Mouse (Mus musculus) embryo, embryonic 9.5 days (tissue): Measurements from ENCODE around the gene Me1.
A peak's percentile ranks its signal among the peaks of the same experiment; 100 is the strongest.

ENCODE experiments used
- DNase-seq: peaks from one replicate; pipeline ENCODE4 v3.0.0-alpha.2; 2017; ENCODE audit errors: extremely low spot score

The Me1 gene

DNA sequence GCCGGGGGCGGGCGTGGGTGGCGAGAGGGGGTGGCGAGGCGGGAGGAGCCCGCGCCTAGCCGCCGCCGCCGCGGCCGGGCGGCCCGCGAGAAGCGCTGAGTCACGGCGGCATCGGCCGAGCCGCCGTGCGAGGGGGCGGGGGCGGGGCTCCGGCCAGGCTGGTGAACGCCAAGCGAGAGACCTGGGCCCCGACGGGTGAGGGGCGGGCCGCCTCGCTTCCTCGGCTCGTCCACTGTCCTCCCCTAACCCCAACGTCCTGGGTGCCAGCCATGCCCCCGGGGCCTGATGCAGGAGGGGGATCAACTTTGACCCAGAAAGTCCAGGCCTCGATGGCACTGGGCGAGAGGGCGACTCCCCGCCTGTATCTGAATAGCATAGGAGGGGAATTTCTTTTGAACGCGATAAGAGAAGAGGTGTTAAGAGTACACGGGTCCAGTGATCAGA lies at the start of gene Me1:
Gene Me1, minus strand, starts transcription at position 136 of the 444 bp plus-strand sequence.
- peak; percentile 60 for DNase-seq

DNA sequence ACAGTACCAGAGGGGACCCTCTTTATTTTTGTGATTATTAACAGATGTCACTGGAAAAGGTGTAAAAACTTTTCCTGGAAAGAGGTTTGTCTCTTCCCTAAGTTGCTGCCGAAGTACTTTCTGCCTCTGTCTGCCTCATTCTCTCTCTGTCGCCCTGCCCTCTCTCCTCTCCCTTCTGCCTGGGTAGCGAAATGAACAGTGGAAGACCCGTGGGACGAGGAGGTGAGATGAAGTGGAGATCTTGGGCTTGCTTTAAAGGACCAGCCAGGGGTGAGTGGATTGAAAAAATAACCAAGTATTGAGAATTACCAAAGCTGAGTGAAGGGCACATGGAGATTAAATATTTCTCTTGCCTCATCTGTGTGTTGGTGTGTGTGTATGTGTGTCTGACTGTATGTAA lies 48.3 kb upstream of the Me1 start:
- no peak for DNase-seq

DNA sequence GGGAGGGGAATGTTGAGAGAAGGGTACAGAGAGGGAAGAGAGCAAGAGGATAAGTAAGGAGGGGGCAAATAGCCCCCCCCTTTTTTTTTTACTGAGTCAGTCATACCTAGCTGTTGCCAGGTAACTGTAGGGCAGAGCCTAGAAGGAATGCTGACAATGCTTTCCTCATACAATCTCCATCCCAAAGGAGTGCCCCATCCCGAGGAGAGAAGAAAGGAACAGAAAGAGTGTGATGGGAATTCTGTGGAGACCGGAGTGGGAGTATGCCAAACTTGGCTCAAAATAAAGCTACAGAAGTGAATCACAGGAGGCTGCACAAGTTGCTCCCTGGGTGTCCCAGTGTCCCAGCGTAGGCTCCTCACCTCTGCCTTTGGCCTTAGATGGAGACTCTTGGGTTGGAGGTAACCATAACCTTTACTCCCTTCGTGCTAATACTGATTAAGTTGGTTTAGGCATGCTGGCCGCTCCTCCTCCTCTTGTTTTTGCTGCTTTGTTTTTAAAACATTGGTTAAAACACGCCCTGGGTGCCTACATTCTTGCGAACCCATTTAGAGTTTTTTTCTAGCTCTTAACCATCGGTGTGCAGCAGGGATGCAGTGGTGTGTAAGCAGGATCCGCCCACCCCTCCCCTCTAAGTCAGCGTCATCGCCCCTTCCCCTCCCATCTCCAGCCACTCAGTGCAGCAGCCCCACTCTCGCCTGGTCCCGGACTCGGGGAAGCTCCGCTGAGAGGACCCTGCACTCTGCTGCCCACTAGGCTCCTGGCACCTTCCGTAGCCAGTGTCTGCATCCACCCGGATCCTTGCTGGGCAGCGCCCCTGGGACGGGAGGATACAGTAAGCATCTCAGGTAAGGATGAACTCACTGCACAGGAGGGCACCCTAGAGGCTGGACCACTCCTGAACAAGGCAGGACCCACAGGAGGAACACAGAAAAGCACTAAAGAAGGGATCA lies 47.5 kb upstream of the Me1 start, which contains the start of gene Prss35:
Gene Prss35, plus strand, starts transcription at position 691 of the 953 bp plus-strand sequence.
- DNase-seq = peak; percentile 57

DNA sequence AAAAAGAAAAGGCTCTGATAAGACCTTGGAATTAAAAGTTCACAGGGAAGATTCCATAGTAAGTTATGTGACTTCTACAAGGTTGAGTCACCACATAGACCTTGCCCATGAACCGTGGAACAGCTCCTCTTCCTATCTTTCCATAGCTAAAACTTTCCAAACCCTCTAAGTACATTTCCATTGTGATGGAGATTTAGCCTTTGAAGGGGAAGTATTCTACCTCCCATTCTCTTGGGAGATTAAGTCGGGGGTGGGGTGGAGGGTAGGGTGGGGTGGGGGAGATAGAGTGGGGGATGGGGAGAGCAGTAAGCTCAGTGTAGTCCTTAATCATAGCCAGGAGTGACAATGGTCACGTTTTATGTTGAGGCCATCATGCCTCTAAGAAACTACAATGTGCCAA lies 44.2 kb upstream of the Me1 start:
- no peak for DNase-seq

DNA sequence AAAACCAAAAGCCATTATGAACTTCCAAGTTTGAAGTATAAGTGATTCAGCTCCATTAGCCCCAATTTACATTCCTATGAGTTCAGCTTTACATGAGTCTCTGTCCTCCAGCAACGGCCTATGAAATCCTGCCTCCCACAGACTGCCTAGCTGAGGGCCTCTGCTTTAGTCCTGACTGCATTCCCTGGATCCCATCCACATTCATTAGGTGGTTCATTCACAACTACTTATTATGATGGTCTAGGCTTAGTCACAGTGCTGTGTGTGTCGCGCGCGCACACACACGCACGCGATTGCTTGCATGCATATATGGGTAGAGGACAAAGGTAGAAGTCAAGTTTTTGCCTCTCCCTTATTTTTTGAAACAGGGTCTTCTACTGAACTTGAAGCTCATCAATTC lies 43.0 kb upstream of the Me1 start:
- DNase-seq = no peak

DNA sequence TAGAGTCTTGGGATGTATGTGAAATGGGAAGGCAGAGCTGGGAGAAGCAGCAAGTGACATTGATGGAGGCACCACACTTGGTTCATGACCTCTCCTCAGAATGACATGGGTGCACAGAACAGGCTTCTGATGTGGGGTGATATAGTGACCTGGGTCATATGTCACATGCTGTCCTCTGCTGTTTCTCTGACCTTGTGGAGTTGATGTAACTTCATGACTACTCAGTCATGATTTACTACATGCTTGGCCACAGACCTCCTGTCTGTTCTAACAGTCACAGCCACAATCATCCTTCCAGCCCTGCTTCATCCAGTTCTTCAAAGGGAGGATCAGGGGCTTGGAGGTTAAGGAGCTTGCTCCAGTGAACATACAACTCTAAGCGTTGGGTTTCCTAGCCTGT lies 42.3 kb upstream of the Me1 start:
- no peak for DNase-seq

DNA sequence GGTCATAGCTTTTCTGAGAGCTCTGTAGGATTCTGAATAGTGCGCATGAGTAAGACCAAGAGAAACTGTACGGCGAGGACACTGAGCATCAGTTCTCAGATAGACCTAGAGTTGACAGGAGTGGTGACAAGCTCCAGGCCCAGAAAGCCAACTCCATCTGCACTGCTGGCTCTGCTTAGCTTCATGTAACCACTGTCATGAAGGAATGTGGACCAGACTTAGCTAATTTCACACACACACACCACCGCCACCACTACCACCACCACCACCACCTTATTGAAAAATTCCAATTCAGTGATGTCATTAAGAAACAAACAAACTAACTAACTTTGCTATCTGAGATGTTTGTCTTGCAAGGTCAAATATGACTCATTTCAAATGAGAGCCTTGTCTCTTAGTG lies 41.2 kb upstream of the Me1 start:
- no peak for DNase-seq

DNA sequence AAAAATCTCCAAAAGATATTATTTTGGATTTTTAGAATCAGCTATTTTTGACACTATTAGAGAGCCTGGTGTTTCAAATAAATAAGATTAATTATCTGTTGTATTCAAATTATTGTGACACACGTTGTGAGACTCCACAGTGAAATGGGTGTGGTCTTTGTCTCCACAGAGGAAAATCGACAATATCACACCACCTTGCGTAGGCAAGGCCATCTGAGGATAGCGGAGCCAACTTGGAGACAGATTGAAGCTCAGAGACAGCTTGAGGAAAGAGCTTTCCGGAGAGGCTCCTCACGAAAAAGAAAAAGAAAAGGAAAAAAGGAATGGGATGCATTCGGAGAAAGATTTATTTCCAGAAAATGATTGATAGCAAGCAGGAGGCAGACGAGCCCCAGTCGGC lies 39.0 kb upstream of the Me1 start:
- DNase-seq = no peak

DNA sequence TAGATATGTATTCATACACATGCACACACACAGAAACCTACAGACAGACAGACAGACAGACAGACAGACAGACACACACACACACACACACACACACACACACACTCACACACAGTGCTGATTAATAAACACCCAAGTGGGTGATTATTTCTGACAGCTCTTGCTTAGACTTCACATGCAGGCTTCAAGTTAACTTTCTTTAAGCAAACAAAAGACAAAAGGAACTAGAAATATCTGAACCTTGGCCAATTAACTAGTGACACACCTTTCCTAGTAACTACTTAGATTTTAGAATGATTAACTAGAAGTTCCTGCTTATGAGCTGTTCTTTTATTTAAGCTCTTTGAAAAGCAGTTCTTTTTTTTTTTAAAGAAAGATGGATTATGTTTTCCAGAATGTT lies 38.6 kb upstream of the Me1 start:
- DNase-seq = no peak

DNA sequence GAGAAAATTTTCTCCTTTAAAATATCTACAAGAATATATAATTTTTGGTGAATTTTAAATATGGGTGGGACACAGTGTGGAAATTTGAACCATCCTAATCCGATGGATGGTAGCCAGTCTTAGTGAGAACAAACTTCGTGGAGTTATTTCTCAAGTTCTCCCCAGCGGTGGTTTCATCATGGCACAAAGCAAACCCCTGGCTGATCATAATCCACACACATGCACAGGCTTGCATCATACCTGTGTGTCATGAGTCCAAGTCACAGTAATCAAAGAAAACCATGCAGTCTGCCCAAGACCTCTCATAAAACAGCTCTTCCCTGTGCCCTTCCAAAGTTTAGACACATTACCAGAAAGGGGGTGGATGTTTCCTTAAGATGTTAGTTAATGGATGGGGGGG lies 34.1 kb upstream of the Me1 start:
- no peak for DNase-seq

DNA sequence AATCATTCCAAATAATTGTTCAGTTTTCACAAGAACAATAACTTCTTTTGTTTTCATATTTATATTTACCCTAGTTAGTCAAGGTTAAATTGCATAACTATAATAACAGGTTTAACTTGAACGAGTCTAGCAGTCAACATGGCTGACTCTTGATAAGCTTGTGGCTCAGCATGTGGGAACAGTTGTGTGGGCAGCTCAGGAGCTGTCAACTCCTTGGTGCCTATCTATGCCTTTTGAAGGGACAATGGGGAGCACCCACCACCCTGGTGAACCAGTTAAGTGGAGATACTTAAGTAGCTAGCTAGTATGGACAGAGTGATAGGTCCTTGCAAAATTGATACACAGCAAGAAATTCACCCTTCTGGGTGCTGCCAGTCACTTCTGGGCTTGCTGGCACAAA lies 33.3 kb upstream of the Me1 start:
- DNase-seq = no peak

DNA sequence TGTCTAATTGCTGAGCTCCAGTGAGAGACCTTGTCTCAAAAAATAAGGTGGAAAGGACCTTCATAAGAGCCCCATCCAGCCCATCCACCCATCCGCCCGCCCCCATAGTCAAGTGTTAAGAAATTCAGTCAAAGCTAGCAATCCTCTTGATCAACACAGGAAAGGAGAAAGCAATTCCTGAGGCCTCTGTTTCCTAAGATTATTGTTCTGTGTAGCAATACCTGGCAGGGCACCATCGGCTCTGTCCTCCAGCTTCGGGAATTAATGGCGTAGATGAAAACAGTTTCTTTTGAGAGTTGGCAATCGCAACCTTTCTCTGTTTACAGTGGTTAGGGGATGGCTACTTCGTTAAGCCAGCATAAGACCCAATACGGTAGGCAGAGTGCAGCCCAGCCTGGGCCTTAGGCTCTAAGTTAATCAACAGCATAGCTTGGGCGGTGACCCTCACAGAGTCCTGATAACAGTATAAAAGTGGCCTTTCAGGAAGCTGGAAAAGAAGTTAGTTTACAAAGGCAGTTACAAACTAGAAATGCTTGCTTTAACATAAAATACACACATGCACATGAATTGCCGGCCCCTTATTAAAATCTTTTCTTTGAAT lies 32.6 kb upstream of the Me1 start:
- DNase-seq = no peak

DNA sequence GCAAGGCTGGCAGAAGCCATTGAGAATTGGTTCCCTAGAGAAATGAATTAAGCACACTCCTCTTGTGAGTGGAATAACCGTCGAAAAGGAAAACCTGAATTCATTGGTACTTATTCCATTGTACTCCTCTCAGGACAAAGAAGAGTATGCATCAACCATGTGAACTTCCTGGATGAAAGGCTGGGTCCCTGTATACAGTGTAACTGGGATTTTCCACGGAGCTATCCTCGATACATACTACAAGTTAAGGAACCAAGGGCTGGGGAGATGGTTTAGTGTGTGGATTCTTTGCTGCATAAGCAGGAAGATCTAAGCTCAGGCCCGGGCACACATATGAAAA lies 30.6 kb upstream of the Me1 start:
- DNase-seq = no peak

DNA sequence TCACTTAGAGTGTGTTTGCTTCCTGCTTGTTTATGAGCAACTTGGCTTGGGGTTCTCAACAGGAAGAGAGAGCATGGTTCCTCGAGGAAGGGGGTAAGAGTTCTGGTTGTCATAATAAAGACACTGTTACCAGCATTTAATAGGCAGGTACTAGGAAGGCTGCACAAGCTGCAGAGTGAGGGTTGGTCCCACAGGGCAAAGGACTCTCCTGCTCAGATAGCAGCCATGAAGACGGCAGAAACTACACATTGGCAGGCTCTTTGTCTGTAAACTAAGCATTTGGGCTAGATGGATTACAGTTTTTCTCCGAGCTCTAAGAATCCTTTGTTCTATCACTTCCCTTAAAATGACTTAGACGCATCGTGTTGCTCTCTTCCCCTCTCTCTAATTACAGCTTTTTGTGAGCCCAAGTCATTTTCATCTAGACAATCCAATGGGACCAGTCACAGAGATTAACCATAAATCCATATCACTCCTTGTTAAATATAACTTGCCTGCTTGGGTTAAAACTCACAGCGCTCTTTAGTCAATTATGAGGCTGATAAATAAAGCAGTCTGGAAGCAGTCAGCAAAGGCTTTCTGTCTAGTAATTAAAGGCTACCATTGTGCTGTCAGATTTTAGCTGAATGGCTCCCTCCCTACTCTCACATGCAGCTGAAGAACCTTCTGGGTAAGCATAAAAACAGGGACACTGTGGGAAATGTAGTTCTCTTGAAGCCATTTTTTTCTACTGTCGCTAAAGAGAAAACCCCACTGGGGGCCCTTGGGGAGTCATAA lies 30.0 kb upstream of the Me1 start:
- DNase-seq = no peak

DNA sequence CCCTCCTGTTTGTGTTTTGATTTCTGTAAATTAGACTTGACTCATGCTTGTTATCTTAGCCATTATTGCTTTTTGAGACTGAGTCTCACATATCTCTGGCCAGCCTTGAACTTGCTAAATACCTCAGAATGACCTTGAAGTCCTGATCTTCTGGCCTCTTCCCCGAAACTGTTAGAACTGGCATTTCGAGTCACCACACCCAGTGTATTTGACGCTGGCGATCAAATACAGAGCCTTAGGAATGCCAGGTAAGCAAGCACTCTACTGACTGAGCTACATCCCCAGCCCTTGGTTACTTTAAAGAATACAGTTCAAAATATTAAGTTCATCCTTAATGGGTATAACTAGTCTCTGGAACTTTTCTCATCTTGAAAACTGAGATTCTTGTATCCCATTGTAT lies 29.3 kb upstream of the Me1 start:
- no peak for DNase-seq

DNA sequence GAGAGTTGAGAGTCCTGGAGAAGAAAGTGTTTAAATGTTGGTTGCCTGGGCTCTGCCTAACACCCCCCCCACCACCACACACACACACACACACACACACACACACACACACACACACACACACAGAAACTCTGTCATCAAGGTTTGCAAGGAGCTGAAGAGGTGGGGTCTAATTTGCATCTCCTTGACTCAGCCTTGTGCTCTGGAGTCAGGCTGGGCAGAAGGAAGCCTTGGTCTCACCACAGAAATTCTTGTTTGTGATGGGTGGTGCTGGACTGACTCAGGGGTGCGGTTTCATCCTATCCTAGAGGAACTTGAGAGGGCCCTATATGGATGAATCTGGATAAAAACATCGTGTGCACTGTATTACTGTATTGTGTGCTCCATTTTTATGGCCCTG lies 25.0 kb upstream of the Me1 start:
- no peak for DNase-seq

DNA sequence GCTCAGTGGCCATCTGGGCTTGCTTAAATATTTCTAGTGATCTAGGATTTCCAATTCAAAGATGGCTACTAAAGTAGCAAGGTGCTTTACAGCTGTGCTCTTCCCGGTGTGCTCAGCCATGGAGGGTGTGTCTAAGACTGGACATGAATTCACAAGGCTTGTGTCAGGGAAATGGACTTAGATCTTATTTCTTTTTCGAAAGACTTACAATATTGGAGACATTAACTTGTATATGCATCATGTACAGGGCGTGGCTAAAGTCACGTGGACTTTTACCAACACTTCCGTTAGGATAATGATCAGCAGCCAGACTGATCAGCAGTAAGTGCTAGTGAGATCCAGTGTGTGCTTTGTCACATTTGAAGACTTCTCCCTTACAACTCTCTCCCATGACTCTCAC lies 24.5 kb upstream of the Me1 start:
- DNase-seq = no peak

DNA sequence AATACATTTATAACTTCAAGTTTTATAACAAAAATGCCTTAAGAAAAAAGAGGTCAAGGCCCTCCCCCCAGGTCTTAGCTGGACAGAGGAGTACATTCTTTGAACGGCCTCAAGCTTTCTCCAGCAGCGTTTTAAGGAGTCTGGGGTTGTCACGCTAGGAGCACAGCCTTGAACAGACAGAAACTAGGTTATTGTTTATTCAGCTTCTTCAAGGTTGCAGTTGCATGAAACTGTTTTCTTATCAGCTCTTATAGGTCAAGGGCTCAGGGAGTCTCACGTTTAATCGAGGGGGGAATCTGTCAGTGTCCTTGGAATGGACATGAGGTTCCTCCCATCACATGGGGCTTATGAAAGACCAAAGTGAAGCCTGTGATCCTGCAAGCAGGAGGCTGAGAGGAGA lies 21.4 kb upstream of the Me1 start:
- DNase-seq = no peak

DNA sequence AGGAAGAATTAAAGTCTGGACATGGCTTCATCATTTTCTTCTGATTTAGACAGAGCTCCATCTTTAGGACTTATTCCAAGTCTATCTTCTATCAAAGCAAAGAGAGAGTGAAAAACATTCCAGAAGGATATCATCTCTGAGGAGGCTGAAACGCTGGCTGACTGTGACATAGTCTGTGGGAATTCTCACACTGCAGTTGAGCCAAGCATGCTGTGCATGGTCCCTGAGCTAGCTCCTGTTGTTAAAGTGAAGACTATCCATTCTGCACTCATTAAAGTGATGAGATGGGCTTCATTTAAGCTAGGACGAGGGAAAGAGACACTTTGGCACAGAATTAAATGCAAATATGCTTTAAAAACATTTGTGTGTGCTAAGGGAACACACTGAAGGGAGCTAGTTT lies 20.8 kb upstream of the Me1 start:
- no peak for DNase-seq

DNA sequence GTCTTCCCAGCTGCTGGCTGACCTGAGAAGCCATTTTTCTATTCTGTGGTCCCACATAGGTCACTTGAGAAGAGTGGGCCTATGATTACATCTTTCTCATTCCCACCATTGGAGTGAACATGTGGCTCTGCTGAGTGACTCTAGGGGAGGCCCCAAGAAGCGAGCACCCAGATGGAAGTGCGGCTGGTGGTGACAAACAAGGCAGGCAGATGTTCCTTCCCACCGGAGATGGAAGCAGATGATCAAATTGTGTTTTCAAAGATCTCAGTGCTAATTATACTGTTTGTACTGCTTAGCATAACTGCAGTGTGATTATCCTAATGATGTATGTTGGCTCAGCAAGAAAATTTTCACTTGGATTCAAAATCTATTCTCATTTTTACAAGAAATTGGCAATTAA lies 18.3 kb upstream of the Me1 start:
- no peak for DNase-seq

DNA sequence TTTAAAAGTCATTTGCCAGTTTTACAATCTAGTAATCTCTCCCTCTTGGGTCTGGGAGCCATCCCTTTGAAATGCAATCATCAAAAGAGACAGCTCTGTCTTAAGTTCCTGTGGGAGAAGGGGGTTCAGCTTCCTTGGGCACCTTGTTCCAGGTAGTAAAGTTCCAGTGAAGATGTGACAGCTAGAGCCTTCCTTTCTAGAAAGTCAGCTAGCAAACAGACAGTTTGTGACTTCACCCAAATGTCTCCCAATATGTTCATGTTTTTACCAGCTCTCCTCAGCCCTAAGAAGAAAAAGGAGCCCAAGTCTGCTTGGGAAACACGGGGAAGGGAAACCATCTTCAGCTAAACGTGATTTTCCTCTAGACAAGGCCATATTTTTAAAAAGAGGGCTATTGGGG lies 16.9 kb upstream of the Me1 start:
- no peak for DNase-seq

DNA sequence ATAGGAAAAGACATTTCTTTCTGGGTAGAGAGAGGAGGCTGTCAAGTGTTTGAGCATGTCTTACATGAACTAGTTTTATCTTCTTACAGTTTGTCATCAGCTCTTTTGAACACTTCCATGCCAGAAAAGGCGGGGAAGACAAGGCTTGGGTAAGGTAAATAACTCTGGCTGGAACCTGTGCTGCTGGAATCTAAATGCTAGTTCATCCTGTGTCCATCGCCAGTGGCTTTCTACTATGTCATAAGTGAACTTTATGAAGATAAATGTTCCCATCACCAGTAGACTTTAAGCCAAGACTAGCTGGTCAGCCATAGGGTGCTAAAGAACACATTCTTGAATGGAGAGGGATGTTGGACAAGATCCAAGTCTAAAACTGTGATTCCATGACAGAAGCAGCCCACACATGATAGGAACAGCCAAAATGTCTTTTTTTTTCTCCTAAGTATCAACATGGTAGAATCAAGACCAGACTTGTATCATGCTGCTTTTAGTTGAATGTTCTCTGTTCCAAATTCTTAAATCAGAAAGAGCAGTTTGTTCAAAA lies 14.4 kb upstream of the Me1 start:
- no peak for DNase-seq
